Mouse (Mus musculus) stomach, embryonic 16.5 days (tissue): ENCODE measurements at regions not wholly inside any gene's neighbourhood (a gene's known extent, or its start where the extent isn't known, plus 50 kb on each side); places are given as distances from the start of the nearest gene placed in this dataset.
A peak's percentile ranks its signal among the peaks of the same experiment; 100 is the strongest.
"Not testable (repeated sequence)": the region's sequence is repeated elsewhere in the genome, so short reads cannot be mapped to it uniquely, and the experiment has no call there.

ENCODE experiments used
- ATAC-seq: fragments of 200-750 bp; cut with Nextera tagmentation; 2 replicates; pipeline ENCODE4 v1.8.0; 2017; ENCODE audit warnings: moderate number of reproducible peaks, moderate TSS enrichment; ENCODE audit not compliant: insufficient read depth, low FRiP score
- H3K27ac ChIP-seq: fragments of 300-500 bp; sonication (generic); 2 replicates; pipeline ENCODE4 v1.5.1; 2014; ENCODE audit warnings: low read length
- H3K27me3 ChIP-seq: fragments of 300-500 bp; sonication (generic); 2 replicates; pipeline ENCODE4 v1.6.1; 2014; ENCODE audit warnings: low read length, control low read depth, mixed read lengths; ENCODE audit not compliant: control insufficient read depth, insufficient read depth
- H3K36me3 ChIP-seq: fragments of 300-500 bp; sonication (generic); 2 replicates; pipeline ENCODE4 v1.6.1; 2014; ENCODE audit warnings: low read length; ENCODE audit not compliant: control insufficient read depth, insufficient read depth
- H3K4me1 ChIP-seq: fragments of 300-500 bp; sonication (generic); 2 replicates; pipeline ENCODE4 v1.6.1; 2014; ENCODE audit warnings: low read length, control low read depth, mixed read lengths; ENCODE audit not compliant: control insufficient read depth, insufficient read depth
- H3K4me2 ChIP-seq: fragments of 300-500 bp; sonication (generic); 2 replicates; pipeline ENCODE4 v1.6.1; 2014; ENCODE audit warnings: low read depth, low read length, mixed read lengths
- H3K4me3 ChIP-seq: fragments of 300-500 bp; sonication (generic); replicated peaks from 2 replicates; pipeline ENCODE4 v1.5.1; 2014; ENCODE audit warnings: mild to moderate bottlenecking, low read length
- H3K9ac ChIP-seq: fragments of 300-500 bp; sonication (generic); 2 replicates; pipeline ENCODE4 v1.6.1; 2014; ENCODE audit warnings: low read length
- H3K9me3 ChIP-seq: fragments of 300-500 bp; sonication (generic); replicated peaks from 2 replicates; pipeline ENCODE4 v1.6.1; 2016; ENCODE audit warnings: low read length, control low read depth; ENCODE audit not compliant: control insufficient read depth
- WGBS: fragments of 180-500 bp; shearing (Covaris S2); extraction: QIAGEN DNeasy Blood & Tissue Kit; methylation state at CpG from one replicate; pipeline ENCODE4 v1.1.7; 2014; 5-methylcytosine and 5-hydroxymethylcytosine counted together

DNA sequence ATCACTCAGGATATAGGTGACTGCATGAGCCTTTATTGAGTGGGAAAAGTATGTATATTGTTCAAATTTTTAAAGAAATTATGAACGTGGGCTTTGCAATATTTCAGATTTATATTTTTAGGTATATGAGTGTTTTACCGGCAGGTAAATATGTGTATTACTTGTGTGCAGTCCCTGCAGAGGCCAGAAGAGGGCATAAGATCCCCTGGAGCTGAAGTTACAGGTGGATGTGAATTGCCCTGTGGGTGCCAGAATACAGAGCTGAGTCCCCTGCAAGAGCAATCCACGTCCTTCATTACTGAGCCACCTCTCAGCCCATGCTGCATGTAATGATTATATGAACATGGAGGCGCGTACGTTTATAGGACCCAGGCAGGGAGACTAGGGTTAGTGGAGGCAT, 174.8 kb downstream of the Katnal1 start:
- Histone ChIP-seq H3K27me3 (no peaks in the 10 kb centered on the region), H3K9me3 (peaks cover 4% of the 10 kb centered on the region; the same call in 1 of the 2 replicates), H3K9ac (no peak overlapping the region), H3K4me3 (no peak overlapping the region), H3K27ac (no peak overlapping the region), H3K36me3 (no peaks in the 10 kb centered on the region), H3K4me1 (no peaks in the 10 kb centered on the region), H3K4me2 (no peak overlapping the region)
- WGBS, result 90% methylated on average over 6 of the region's 6 CpGs
- no peak for ATAC-seq

- H3K36me3 ChIP-seq, result no peaks in the 10 kb centered on the region
- no peak overlapping the region for H3K9ac ChIP-seq
- H3K27me3 ChIP-seq, result no peaks in the 10 kb centered on the region
- H3K27ac ChIP-seq, result no peak overlapping the region
- H3K4me3 ChIP-seq, result no peak overlapping the region
- 68% methylated on average over 4 of the region's 4 CpGs for WGBS
- peaks cover 4% of the 10 kb centered on the region; the same call in 1 of the 2 replicates for H3K9me3 ChIP-seq
- H3K4me2 ChIP-seq, result no peak overlapping the region
- H3K4me1 ChIP-seq, result no peaks in the 10 kb centered on the region
- ATAC-seq, result no peak
Observed at GRCm38 (mm10) chr5:148753457-148753856, 175.7 kb downstream of the Katnal1 start.

- no peak overlapping the region for H3K27ac ChIP-seq
- WGBS, result 94% methylated on average over 13 of the region's 13 CpGs
- no peak overlapping the region for H3K9ac ChIP-seq
- no peaks in the 10 kb centered on the region for H3K4me1 ChIP-seq
- H3K4me3 ChIP-seq, result no peak overlapping the region
- H3K36me3 ChIP-seq, result no peaks in the 10 kb centered on the region
- H3K27me3 ChIP-seq, result no peaks in the 10 kb centered on the region
- ATAC-seq, result no peak
- peaks cover 4% of the 10 kb centered on the region; the same call in 1 of the 2 replicates for H3K9me3 ChIP-seq
- no peak overlapping the region for H3K4me2 ChIP-seq
Observed at GRCm38 (mm10) chr5:148751980-148752379, 177.1 kb downstream of the Katnal1 start.

DNA sequence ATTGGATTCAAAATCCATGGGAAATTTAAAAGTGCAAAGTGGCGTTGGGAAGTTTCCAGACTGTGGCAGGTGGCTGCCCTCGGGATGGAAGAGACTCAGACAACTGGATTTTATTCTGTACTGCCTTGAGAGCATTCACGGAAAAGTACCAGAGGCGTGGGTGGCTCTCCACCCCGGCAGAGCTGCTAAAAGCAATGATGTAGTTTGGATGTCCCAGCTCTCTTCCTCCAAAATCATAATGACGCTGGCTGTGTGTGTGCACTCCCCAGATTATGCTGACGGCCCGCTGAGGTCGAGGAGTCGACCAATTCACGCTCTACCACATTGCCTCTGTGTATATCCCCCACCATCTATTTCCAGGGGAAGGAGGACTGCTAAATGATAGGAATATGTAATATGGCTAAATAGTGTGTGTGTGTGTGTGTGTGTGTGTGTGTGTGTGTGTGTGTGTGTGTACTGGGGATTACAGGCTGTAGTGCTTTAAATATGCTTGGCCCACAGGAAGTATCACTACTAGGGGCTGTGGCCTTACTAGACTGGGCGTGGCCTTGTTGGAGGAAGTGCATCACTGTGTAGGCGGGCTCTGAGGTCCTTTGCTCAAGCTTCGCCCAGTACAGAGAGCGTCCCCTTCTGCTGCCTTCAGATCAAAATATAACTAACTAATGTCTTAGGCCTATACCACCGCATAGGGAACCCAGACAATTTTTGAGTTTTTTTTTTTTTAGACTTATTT, 179.0 kb downstream of the Katnal1 start:
- no peak overlapping the region for H3K4me2 ChIP-seq
- H3K27ac ChIP-seq, result no peak overlapping the region
- no peak for ATAC-seq
- H3K4me3 ChIP-seq, result no peak overlapping the region
- WGBS, result 82% methylated on average over 16 of the region's 16 CpGs
- H3K36me3 ChIP-seq, result no peaks in the 10 kb centered on the region
- H3K4me1 ChIP-seq, result no peaks in the 10 kb centered on the region
- no peaks in the 10 kb centered on the region for H3K27me3 ChIP-seq
- no peaks in the 10 kb centered on the region for H3K9me3 ChIP-seq
- no peak overlapping the region for H3K9ac ChIP-seq

GRCm38 (mm10) chr5:148747972-148748764, 181.0 kb downstream of the Katnal1 start:
- no peak overlapping the region for H3K4me3 ChIP-seq
- no peak overlapping the region for H3K9ac ChIP-seq
- no peak overlapping the region for H3K4me2 ChIP-seq
- H3K27me3 ChIP-seq, result no peaks in the 10 kb centered on the region
- no peak overlapping the region for H3K27ac ChIP-seq
- H3K36me3 ChIP-seq, result no peaks in the 10 kb centered on the region
- H3K9me3 ChIP-seq, result no peaks in the 10 kb centered on the region
- ATAC-seq, result peak; percentile 33; the same call in 1 of the 2 replicates
- no peaks in the 10 kb centered on the region for H3K4me1 ChIP-seq
- 80% methylated on average over 21 of the region's 21 CpGs for WGBS

DNA sequence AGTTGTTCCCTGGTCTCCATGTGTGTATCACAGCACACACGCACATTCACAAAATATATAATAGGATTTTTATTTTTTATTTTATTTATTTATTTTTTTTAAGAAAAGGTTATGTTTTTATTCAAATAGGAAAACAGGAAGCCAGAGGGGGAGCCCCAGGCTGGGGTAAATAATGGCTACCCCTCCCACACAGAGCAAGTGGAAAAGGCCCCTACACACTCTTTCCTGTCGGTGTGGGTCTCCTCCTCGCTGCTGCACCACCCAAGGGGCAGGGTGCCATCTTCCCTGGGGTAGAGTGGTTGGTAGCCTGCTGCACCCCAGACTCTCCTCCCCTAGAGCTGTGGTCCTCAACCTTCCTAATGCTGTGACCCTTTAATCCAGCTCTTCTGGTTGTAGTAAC, 181.6 kb downstream of the Katnal1 start:
- H3K4me1 ChIP-seq, result no peaks in the 10 kb centered on the region
- H3K9ac ChIP-seq, result no peak overlapping the region
- H3K27ac ChIP-seq, result no peak overlapping the region
- H3K4me3 ChIP-seq, result no peak overlapping the region
- no peak for ATAC-seq
- WGBS, result 82% methylated on average over 3 of the region's 3 CpGs
- H3K9me3 ChIP-seq, result no peaks in the 10 kb centered on the region
- H3K27me3 ChIP-seq, result no peaks in the 10 kb centered on the region
- no peaks in the 10 kb centered on the region for H3K36me3 ChIP-seq
- no peak overlapping the region for H3K4me2 ChIP-seq

- H3K4me1 ChIP-seq, H3K36me3 ChIP-seq, H3K9ac ChIP-seq, H3K27me3 ChIP-seq, H3K4me3 ChIP-seq, H3K4me2 ChIP-seq, H3K27ac ChIP-seq, ATAC-seq, H3K9me3 ChIP-seq: not testable (repeated sequence)
- WGBS, result 60% methylated on average over 6 of the region's 6 CpGs
Observed at GRCm38 (mm10) chr5:148746726-148747125, 182.4 kb downstream of the Katnal1 start.

GRCm38 (mm10) chr5:148744676-148745391, 184.3 kb downstream of the Katnal1 start:
- Histone ChIP-seq H3K27ac (no peak overlapping the region), H3K27me3 (no peaks in the 10 kb centered on the region), H3K4me1 (peaks cover 11% of the 10 kb centered on the region; the same call in 1 of the 2 replicates), H3K9me3 (no peaks in the 10 kb centered on the region), H3K36me3 (no peaks in the 10 kb centered on the region), H3K4me2 (no peak overlapping the region), H3K9ac (no peak overlapping the region), H3K4me3 (no peak overlapping the region)
- ATAC-seq, result no peak
- WGBS, result 79% methylated on average over 7 of the region's 7 CpGs
